Mouse (Mus musculus) forebrain, embryonic 13.5 days (tissue): Measurements from ENCODE around the gene Prc1. TPM values are rescaled to one million over a fixed set of nuclear protein-coding genes. Genes with fewer than 3 reads are reported as not detected.

Source experiments
- ATAC-seq: fragments of 200-750 bp; cut with Nextera tagmentation; 2 replicates; pipeline ENCODE4 v1.8.0; 2017
- H3K27ac ChIP-seq: fragments of 300-500 bp; sonication (generic); 2 replicates; pipeline ENCODE4 v1.5.1; 2015; ENCODE audit warnings: inconsistent platforms, mild to moderate bottlenecking, moderate library complexity
- H3K27me3 ChIP-seq: fragments of 300-500 bp; sonication (generic); 2 replicates; pipeline ENCODE4 v1.6.1; 2015; ENCODE audit warnings: mild to moderate bottlenecking, inconsistent platforms
- H3K36me3 ChIP-seq: fragments of 300-500 bp; sonication (generic); 2 replicates; pipeline ENCODE4 v1.6.1; 2015; ENCODE audit warnings: mild to moderate bottlenecking, inconsistent platforms; ENCODE audit not compliant: poor library complexity, severe bottlenecking
- H3K4me1 ChIP-seq: fragments of 300-500 bp; sonication (generic); 2 replicates; pipeline ENCODE4 v1.6.1; 2015; ENCODE audit warnings: inconsistent platforms
- H3K4me2 ChIP-seq: fragments of 300-500 bp; sonication (generic); 2 replicates; pipeline ENCODE4 v1.6.1; 2015; ENCODE audit warnings: inconsistent platforms, mild to moderate bottlenecking, moderate library complexity
- H3K4me3 ChIP-seq: fragments of 300-500 bp; sonication (generic); 2 replicates; pipeline ENCODE4 v1.5.1; 2015; ENCODE audit warnings: mild to moderate bottlenecking, inconsistent platforms
- H3K9ac ChIP-seq: fragments of 300-500 bp; sonication (generic); 2 replicates; pipeline ENCODE4 v1.6.1; 2015; ENCODE audit warnings: mild to moderate bottlenecking, inconsistent platforms
- H3K9me3 ChIP-seq: fragments of 300-500 bp; sonication (generic); replicated peaks from 2 replicates; pipeline ENCODE4 v1.6.1; 2016; ENCODE audit warnings: inconsistent platforms
- WGBS: fragments of 180-500 bp; shearing (Covaris S2); methylation state at CpG from one replicate; pipeline ENCODE4 v1.1.7; 2015; 5-methylcytosine and 5-hydroxymethylcytosine counted together
- polyA plus RNA-seq: library from polyadenylated mRNA; unstranded; fragments of >200 nt; fragmentation: Nextera tagmentation; extraction: Ambion mirVana; gene quantifications from 2 replicates; pipeline ENCODE4 v1.2.1, GENCODE M21; 2015

The Prc1 gene
- 166 and 178 TPM in 2 replicates for polyA plus RNA-seq

DNA sequence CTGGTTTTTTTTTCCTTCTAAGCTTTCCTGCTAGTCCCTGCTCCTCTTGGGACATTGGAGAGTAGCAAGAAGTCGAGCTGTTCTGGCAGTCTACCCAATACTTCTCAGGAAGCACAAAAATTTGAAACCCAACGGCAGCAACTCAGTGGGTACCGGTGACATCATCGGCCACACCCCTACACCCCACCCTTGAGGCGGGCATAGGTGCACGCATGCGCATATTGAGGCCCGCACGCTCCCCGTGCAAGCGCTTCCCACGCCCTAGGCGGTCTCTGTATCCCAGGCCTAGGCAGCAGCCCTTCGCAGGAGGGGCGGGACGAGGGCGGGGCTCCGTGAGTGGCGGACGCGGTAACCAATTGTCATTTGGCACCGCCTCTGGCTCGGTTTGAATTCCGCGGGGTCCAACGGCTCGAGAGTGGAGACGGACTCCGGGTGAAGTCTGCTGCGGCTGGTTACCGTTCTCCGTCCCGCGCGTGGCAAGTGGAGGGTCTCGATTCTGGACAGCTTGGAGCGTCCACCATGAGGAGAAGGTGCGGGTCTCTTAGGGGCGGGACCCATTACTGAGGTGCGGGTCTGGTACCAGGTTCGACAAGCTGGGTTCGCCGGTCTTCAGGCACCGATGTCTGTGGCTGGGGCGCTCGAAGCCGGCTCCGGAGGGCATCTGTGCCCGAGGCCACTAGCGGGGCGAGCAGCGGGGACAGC lies at the start of gene Prc1:
TSS of gene Prc1 (plus strand) at position 389 of the 702 bp plus-strand sequence.
- peak within 1 kb of the TSS; percentile 86 for H3K9ac ChIP-seq
- H3K4me3 ChIP-seq, result peak within 1 kb of the TSS; percentile 86
- peak; percentile 99 for ATAC-seq
- H3K4me1 ChIP-seq, result peaks cover 28% of the 10 kb centered on the region
- H3K9me3 ChIP-seq, result no peaks in the 10 kb centered on the region
- WGBS, result under 1% methylated on average over 52 of the region's 52 CpGs
- H3K4me2 ChIP-seq, result peak within 1 kb of the TSS; percentile 86
- H3K36me3 ChIP-seq, result peaks cover 18% of the 10 kb centered on the region
- no peaks in the 10 kb centered on the region for H3K27me3 ChIP-seq
- H3K27ac ChIP-seq, result peak within 1 kb of the TSS; percentile 66

DNA sequence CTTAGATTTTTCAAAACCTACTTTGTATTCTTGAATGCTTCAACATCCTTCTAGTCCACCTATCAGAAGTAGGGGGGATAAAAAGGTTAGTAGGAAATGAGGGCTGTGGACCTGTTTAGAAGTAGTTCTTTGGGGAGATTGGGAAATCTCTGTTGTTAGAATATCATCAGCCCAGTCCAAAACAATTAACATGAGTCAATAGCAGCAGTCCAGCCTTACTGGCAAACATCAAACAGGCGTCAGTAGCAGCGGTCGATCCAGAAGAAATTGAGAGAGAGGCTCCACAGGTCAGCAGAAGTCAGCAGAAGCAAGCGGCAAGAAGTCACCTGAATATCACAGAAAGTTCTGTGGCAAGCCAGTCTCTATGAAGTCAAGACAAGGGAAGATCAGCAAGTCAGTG lies 49.4 kb upstream of the Prc1 start:
- Histone ChIP-seq H3K27ac (no peak overlapping the region), H3K27me3 (no peaks in the 10 kb centered on the region), H3K4me2 (no peak overlapping the region), H3K4me1 (no peaks in the 10 kb centered on the region), H3K9me3 (no peaks in the 10 kb centered on the region), H3K9ac (no peak overlapping the region), H3K36me3 (peaks cover 12% of the 10 kb centered on the region), H3K4me3 (no peak overlapping the region)
- no peak for ATAC-seq
- WGBS, result 92% methylated on average over 4 of the region's 4 CpGs

GRCm38 (mm10) chr7:80246148-80246721 lies 48.0 kb upstream of the Prc1 start, which contains the start of gene Ttll13:
TSS of gene Ttll13 (plus strand) at chr7:80246376.
- Histone ChIP-seq H3K4me1 (no peaks in the 10 kb centered on the region), H3K27ac (peak within 1 kb of the TSS; percentile 69), H3K9me3 (no peaks in the 10 kb centered on the region), H3K4me2 (peak within 1 kb of the TSS; percentile 66), H3K36me3 (no peaks in the 10 kb centered on the region), H3K9ac (peak within 1 kb of the TSS; percentile 73), H3K27me3 (no peaks in the 10 kb centered on the region), H3K4me3 (peak within 1 kb of the TSS; percentile 58)
- WGBS, result under 1% methylated on average over 48 of the region's 48 CpGs
- peak; percentile 97 for ATAC-seq

DNA sequence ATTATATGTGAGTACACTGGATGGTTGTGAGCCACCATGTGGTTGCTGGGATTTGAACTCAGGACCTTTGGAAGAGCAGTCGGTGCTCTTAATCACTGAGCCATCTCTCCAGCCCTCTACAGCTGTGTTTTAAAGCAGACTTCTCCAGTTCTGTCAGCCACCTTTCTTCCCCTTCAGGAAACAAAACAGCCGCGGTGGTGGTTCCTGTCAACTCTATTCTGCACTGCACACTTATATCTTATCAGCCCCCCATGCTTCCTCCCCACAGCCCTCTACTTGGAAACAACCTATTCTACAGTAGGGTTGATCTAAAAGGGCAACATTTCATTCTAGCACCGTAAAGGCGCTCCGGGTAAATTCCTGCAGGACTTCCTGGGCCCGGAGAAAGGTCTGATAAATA lies 47.4 kb upstream of the Prc1 start:
- Histone ChIP-seq H3K9ac (no peak overlapping the region), H3K9me3 (no peaks in the 10 kb centered on the region), H3K4me1 (no peaks in the 10 kb centered on the region), H3K4me2 (peak overlapping the region; percentile 66), H3K27me3 (peaks cover 6% of the 10 kb centered on the region; the same call in 1 of the 2 replicates), H3K27ac (no peak overlapping the region; the same call in 1 of the 2 replicates), H3K4me3 (peak overlapping the region; percentile 58), H3K36me3 (no peaks in the 10 kb centered on the region)
- 67% methylated on average over 7 of the region's 7 CpGs for WGBS
- ATAC-seq, result no peak

DNA sequence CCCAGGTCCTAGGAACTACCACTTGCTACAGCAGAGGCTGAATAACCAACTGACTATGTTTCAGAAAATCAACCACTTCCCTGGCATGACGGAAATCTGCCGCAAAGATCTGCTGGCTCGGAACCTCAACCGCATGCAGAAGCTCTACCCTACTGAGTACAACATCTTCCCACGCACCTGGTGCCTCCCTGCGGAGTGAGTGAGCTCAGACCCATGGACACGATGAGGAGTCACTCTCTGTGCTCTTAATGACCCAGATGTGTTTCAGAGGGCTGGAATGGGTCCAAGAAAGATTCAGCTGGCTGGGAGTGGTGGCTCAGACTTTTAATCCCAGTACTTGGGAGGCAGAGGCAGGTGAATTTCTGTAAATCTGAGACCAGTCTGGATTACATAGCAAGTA lies 41.8 kb upstream of the Prc1 start:
- whole genome bisulfite sequencing, result 84% methylated on average over 7 of the region's 7 CpGs
- ATAC-seq, result no peak
- H3K4me1 ChIP-seq, result no peaks in the 10 kb centered on the region
- no peak overlapping the region for H3K9ac ChIP-seq
- H3K27ac ChIP-seq, result no peak overlapping the region
- H3K27me3 ChIP-seq, result peaks cover 34% of the 10 kb centered on the region
- no peak overlapping the region for H3K4me2 ChIP-seq
- no peaks in the 10 kb centered on the region for H3K9me3 ChIP-seq
- H3K36me3 ChIP-seq, result no peaks in the 10 kb centered on the region
- H3K4me3 ChIP-seq, result no peak overlapping the region

DNA sequence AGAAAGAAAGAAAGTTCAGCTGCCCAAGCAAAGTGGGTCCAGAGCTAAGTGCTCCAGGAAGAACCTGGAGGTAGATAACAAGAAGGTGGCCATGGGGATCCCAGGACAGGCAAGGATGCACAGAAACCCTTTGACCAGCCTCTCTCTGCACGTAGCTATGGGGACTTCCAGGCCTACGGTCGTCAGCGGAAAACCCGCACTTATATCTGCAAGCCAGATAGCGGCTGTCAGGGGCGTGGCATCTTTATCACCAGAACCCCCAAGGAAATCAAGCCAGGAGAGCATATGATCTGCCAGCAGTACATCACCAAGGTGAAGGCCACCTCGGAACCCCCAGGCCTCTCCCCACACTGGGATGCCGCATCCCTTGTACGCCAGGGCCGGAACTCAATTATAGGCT lies 41.4 kb upstream of the Prc1 start:
- Histone ChIP-seq H3K4me1 (no peaks in the 10 kb centered on the region), H3K4me3 (no peak overlapping the region), H3K4me2 (no peak overlapping the region), H3K27ac (no peak overlapping the region), H3K36me3 (no peaks in the 10 kb centered on the region), H3K9me3 (no peaks in the 10 kb centered on the region), H3K27me3 (peaks cover 34% of the 10 kb centered on the region), H3K9ac (no peak overlapping the region)
- no peak for ATAC-seq
- WGBS, result 91% methylated on average over 11 of the region's 11 CpGs

DNA sequence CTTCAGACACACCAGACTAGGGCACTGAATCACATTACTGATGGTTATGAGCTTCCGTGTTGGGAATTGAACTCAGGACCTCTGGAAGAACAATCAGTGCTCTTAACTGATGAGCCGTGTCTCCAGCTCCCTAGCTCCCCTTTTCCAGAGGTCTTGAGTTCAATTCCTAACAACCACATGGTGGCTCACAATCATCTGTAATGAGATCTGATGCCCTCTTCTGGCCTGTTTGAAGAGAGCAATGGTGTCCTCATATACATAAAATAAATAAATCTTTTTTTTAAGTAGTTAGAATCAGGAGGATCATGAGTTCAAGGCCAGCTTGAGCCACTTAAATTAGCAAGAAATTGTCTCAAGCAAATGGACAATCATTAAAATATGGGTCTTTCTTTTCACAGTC lies 38.3 kb upstream of the Prc1 start:
- H3K9me3 ChIP-seq, result no peaks in the 10 kb centered on the region
- no peak overlapping the region for H3K4me2 ChIP-seq
- no peaks in the 10 kb centered on the region for H3K4me1 ChIP-seq
- WGBS, result 74% methylated on average over 2 of the region's 2 CpGs
- H3K36me3 ChIP-seq, result no peaks in the 10 kb centered on the region
- peaks cover 58% of the 10 kb centered on the region for H3K27me3 ChIP-seq
- ATAC-seq, result no peak
- H3K9ac ChIP-seq, result no peak overlapping the region
- no peak overlapping the region for H3K4me3 ChIP-seq
- no peak overlapping the region for H3K27ac ChIP-seq

DNA sequence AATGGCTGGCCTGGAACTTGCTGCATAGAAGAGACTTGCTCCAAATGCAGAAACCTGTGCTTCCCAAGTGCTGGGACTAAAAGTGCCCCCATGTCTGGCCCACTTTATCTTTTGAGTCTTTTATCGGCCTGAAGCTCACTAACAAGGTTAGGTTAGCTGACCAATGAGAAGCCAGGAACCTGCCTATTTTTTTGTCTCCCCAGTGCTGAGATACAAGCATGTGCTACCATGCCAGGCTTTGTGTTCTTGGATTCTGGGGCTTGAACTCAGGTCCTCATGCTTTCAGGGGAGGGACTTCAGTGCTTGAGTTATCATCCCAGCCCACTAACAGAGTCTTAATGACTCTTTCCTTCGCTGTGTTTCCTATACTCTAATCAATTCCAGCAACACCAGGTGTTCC lies 36.5 kb upstream of the Prc1 start:
- Histone ChIP-seq H3K4me3 (no peak overlapping the region), H3K27me3 (peaks cover 50% of the 10 kb centered on the region), H3K27ac (no peak overlapping the region), H3K4me2 (no peak overlapping the region), H3K9ac (no peak overlapping the region), H3K4me1 (peaks cover 9% of the 10 kb centered on the region), H3K36me3 (no peaks in the 10 kb centered on the region), H3K9me3 (no peaks in the 10 kb centered on the region)
- 74% methylated on average over 2 of the region's 2 CpGs for WGBS
- no peak for ATAC-seq

- Histone ChIP-seq H3K4me1 (peaks cover 9% of the 10 kb centered on the region), H3K27ac (peak within 1 kb of the TSS; percentile 80), H3K27me3 (peaks cover 32% of the 10 kb centered on the region), H3K4me3 (peak within 1 kb of the TSS; percentile 86), H3K9me3 (no peaks in the 10 kb centered on the region), H3K9ac (peak within 1 kb of the TSS; percentile 89), H3K4me2 (peak within 1 kb of the TSS; percentile 93), H3K36me3 (peaks cover 21% of the 10 kb centered on the region)
- 25% methylated on average over 40 of the region's 40 CpGs for WGBS
- ATAC-seq, result peak; percentile 94
Observed at GRCm38 (mm10) chr7:80260625-80261371, 33.5 kb upstream of the Prc1 start, which contains the start of gene Ngrn. TSS of gene Ngrn (plus strand) at chr7:80261215.

DNA sequence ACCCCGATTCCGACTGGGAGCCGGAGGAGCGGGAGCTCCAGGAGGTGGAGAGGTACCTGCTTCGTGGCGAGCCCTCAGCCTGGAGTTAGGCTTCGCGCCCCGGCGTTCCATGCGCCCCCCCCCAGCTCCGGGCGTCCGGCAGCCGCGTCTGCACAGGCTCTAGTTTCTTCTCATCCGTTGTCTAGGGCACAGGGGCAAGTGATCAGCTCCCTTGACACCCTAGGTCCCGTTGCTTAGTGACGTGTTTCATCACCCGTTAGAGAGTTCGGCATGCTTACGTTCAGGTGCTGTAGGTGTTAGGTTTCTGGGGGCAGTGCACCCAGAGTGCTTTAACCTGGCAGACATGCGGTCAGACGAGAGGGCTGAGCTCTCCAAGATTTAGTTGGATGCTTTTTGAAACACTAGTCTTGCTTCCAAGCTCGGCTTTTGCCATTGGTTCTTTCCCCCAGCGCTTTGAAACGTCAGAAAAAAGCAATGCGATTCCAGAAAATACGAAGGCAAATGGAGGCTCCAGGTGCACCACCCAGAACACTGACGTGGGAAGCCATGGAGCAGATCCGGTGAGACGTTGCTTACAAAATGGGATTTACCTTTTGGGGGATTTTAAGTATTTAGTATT lies 32.8 kb upstream of the Prc1 start:
- peak overlapping the region; percentile 80 for H3K27ac ChIP-seq
- H3K4me3 ChIP-seq, result peak overlapping the region; percentile 86
- peak overlapping the region; percentile 89 for H3K9ac ChIP-seq
- peaks cover 31% of the 10 kb centered on the region for H3K27me3 ChIP-seq
- no peaks in the 10 kb centered on the region for H3K9me3 ChIP-seq
- H3K4me1 ChIP-seq, result peaks cover 9% of the 10 kb centered on the region
- H3K4me2 ChIP-seq, result peak overlapping the region; percentile 93
- no peak; the same call in none of the 2 replicates for ATAC-seq
- 1% methylated on average over 29 of the region's 32 CpGs for WGBS
- H3K36me3 ChIP-seq, result peaks cover 28% of the 10 kb centered on the region

DNA sequence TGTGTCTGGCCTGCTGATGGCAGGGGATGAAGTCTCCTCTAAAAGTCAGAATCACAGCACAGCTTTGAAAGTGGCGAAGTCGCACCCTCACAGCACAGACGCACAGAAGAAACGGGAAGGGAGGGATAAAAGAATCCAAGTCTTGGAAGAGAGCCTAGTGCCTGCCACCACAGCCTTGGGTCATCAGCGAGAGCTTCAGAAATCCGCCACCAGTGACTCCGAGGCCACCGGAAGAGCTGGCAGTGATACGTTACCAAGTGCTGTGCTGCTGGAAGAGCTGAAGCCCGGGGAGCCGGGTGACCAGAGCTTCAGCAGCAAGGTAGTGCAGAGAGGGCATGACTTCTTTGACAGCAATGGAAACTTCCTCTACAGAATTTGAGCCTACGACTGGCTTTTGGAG lies 29.6 kb upstream of the Prc1 start:
- no peaks in the 10 kb centered on the region for H3K9me3 ChIP-seq
- WGBS, result 93% methylated on average over 12 of the region's 12 CpGs
- no peak overlapping the region for H3K9ac ChIP-seq
- no peak overlapping the region for H3K27ac ChIP-seq
- H3K27me3 ChIP-seq, result peaks cover 7% of the 10 kb centered on the region; the same call in 1 of the 2 replicates
- no peak overlapping the region for H3K4me3 ChIP-seq
- peaks cover 36% of the 10 kb centered on the region for H3K36me3 ChIP-seq
- no peak overlapping the region for H3K4me2 ChIP-seq
- H3K4me1 ChIP-seq, result peaks cover 15% of the 10 kb centered on the region
- ATAC-seq, result no peak

GRCm38 (mm10) chr7:80267764-80268163 lies 26.5 kb upstream of the Prc1 start:
- Histone ChIP-seq H3K9me3 (no peaks in the 10 kb centered on the region), H3K4me3 (no peak overlapping the region), H3K27me3 (no peaks in the 10 kb centered on the region), H3K9ac (no peak overlapping the region), H3K4me1 (peaks cover 24% of the 10 kb centered on the region), H3K27ac (no peak overlapping the region), H3K36me3 (peaks cover 39% of the 10 kb centered on the region), H3K4me2 (no peak overlapping the region)
- ATAC-seq, result no peak
- WGBS, result 92% methylated on average over 1 of the region's 1 CpGs
